Mouse (Mus musculus) testis, adult 2 months (tissue): ENCODE data around the gene Large2. TPM values are rescaled to one million over a fixed set of nuclear protein-coding genes. Genes with fewer than 3 reads are reported as not detected.

Experiments
- H3K27ac ChIP-seq: fragments of 200-500 bp; 2 replicates; pipeline ENCODE4 v1.5.1; 2012; ENCODE audit warnings: low read depth, low read length; ENCODE audit not compliant: control insufficient read depth, insufficient read depth
- H3K27me3 ChIP-seq: fragments of 200-500 bp; 2 replicates; pipeline ENCODE4 v1.6.1; 2012; ENCODE audit warnings: mild to moderate bottlenecking, low read length, moderate library complexity; ENCODE audit not compliant: control insufficient read depth, insufficient read depth
- H3K36me3 ChIP-seq: fragments of 200-500 bp; 2 replicates; pipeline ENCODE4 v1.6.1; 2012; ENCODE audit warnings: mild to moderate bottlenecking, low read length; ENCODE audit not compliant: control insufficient read depth, insufficient read depth
- H3K4me1 ChIP-seq: fragments of 200-500 bp; 2 replicates; pipeline ENCODE4 v1.6.1; 2012; ENCODE audit warnings: low read length; ENCODE audit not compliant: control insufficient read depth, insufficient read depth
- H3K4me3 ChIP-seq: fragments of 200-500 bp; 2 replicates; pipeline ENCODE4 v1.5.1; 2012; ENCODE audit warnings: low read depth, mild to moderate bottlenecking, low read length, moderate library complexity, mixed read lengths; ENCODE audit not compliant: control insufficient read depth
- CTCF ChIP-seq: fragments of 200-500 bp; IDR thresholded peaks from 2 replicates; pipeline ENCODE4 v1.5.1; 2012; ENCODE audit warnings: low read depth, mild to moderate bottlenecking, inconsistent platforms, low read length, moderate library complexity; ENCODE audit not compliant: control insufficient read depth, insufficient read depth, insufficient replicate concordance
- POLR2A ChIP-seq: fragments of 200-500 bp; IDR thresholded peaks from 2 replicates; pipeline ENCODE4 v1.6.1; 2012; ENCODE audit warnings: low read depth, mild to moderate bottlenecking, inconsistent platforms, low read length, moderate library complexity; ENCODE audit not compliant: control insufficient read depth
- polyA plus RNA-seq: library from polyadenylated mRNA; depleted of rRNA; stranded (reverse); fragments of >200 nt; gene quantifications from 2 replicates; pipeline ENCODE4 v1.2.3, GENCODE M21; 2012; rRNA removed

Gene Large2
- polyA plus RNA-seq, 1 experiment: 11.2 TPM

DNA sequence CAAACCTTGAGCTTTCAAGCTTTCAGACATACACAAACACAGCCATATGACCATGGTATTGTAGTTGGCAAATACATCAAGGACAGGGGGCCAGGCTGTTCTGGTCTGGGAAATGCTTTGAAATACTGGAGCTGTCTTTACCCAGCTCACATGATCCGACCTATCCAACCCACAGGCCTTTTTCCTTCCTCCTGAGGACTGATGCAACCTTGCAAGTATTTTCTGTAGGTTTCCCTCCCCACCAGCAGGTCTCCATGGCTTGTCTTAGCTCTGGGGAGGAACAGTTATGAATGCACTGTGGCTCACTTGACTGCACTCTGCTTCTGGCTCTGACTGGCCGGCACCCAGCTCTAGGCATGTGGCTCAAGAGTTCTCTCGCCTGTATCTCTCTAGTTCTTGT is 58.0 kb downstream of the Large2 start:
- Histone ChIP-seq H3K36me3 (peaks cover 2% of the 10 kb centered on the region; the same call in 1 of the 2 replicates), H3K4me1 (no peaks in the 10 kb centered on the region), H3K27me3 (no peaks in the 10 kb centered on the region), H3K4me3 (no peak overlapping the region), H3K27ac (no peak overlapping the region)
- TF ChIP-seq CTCF: no peak
- no peak for TF ChIP-seq POLR2A

Other genes with a start within 250 kb of the Large2 start
- 89.9 and 91.5 TPM in 2 replicates for gene Pex16, start 193 bp downstream of the Large2 start, polyA plus RNA-seq
- 565 and 772 TPM in 2 replicates for gene 1700029I15Rik, start 7.7 kb upstream of the Large2 start, polyA plus RNA-seq
- gene Mapk8ip1, start 26.4 kb upstream of the Large2 start, polyA plus RNA-seq: 23.2 and 28.4 TPM in 2 replicates
- 20.4 and 22.0 TPM in 2 replicates for gene Cry2, start 59.2 kb upstream of the Large2 start, polyA plus RNA-seq
- gene Slc35c1, start 85.7 kb upstream of the Large2 start, polyA plus RNA-seq: 6.9 and 7.8 TPM in 2 replicates
- gene Chst1, start 224.8 kb upstream of the Large2 start, polyA plus RNA-seq: 48.9 and 49.5 TPM in 2 replicates